Mouse (Mus musculus): ENCODE results near the gene Cwh43.
"Not testable (repeated sequence)": the region's sequence is repeated elsewhere in the genome, so short reads cannot be mapped to it uniquely, and the experiment has no call there.

Gene Cwh43

DNA sequence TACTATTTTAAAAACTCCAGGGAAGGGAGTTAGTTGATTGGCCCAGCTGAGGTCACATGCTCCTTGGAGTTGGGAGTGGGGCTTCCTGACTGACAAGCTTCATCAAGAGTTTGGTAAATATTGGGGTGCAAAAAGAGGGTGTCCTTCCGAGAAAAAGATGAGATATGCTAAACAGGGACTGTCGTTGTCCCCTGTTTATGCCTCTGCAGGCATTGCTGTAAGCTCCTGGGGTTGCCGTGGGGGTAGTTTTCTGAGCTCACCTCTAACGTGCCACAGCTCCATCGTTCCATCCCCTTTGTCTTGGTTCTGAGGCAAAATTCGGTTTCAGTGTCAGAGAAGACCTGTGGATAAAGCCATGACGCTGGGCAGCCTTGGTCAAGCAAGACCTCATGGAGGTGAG is 74.8 kb downstream of the Cwh43 start, which contains the start of gene Dcun1d4:
Dcun1d4 (plus strand) TSS at position 301 of the 400 bp plus-strand sequence.
- no peak for DNase-seq

DNA sequence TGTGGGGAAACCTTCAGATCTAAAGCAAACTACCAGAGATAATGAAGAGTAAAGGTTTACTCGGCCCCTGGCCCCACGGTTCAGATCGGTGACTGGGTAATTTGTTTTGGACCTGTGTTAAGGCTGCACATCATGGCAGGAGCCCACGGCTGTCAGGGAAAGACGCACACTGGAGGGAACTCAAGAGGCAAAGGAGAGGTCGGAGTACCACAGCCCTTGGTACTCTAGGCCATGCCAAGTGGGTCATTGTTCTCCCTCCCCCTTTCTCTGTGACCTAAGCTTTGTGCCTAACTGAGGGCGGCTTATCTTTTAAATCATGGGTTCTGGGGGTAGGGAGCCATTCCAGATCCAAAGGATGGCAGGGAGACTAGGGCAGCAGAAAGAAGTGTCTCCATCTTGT is 75.5 kb downstream of the Cwh43 start:
- no peak for DNase-seq

DNA sequence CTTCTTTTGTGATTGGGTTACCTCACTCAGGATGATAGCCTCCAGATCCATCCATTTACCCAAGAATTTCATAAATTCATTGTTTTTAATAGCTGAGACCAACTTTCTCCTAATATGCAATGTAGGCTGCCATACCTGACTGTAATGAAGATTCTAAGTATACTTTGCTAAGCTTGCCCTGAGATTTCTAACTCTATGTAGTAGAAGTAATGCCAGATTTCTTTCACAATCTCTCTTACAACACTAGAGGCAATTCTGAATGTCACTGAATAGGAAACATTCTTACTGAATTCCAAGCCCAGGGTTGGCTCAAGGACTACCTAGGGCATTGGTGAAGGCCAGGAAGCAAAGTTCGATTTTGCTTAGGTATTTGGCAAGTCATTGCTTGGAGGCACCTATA is 76.5 kb downstream of the Cwh43 start:
- DNase-seq, result not testable (repeated sequence)

DNA sequence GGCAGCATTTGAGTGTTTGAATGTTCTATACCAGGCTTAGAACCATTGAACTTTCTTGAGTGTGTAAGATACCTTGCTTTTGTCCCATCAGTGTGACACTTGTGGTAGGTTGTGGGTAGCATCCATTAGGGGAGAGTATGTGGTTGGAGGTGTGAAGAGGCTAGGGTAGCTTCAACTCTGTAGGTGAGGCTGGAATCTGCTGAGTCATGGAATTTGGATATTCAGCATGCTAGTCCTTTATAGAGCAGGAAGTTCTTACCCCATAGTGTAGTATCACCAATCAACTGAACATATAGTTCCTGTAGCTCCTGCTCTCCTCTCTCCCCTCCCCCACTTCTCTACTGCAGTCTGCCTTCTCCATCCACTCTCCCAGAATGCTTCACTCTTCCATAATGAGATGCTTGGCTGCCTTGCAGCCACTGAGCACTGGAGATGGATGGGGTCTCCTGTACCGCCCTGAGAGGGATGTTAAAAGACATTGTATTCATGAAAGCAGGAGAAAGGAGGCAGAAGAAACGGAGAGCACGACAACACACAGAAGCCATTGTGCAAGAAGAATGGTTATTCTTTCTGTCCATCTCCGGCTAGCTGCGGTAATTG is 78.2 kb downstream of the Cwh43 start:
- DNase-seq, result no peak

DNA sequence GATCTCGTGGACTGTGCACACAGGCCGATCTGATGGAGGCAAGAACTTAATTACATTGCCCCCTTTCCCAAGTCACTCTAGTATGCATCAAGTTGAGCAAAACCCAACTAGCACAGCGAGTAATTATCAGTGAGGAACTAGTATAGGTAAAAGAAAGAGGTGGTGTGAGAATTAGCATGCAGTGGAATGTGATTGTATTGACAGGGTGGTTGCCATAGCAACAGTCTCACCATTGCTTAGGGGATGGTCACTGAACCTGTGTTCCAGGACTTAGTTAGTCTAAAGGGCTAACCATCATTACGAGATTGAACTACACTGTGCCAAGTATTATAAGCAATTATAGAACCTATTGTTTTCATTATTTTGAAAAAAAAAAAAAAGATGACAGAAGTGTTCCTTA is 80.6 kb downstream of the Cwh43 start:
- DNase-seq, result no peak

DNA sequence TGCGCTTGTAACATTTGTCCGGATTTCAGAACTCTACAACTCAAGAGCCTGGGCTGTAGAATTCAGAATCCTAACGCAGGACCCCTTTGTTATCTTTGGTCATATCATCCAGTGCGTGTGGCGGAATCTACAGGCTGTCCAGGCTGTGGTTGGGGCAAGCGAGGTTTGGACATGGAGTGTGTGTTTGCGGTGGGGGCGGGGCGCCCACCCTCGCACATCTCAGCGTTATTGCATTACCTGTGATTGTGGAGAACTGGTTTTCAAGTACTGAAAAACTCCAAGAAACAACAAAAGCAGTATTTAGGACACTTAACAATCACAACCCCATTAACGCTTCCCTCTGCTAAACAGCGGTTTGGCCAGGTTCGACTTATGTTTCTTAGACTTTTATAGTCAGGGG is 84.0 kb downstream of the Cwh43 start:
- peak; percentile 7 for DNase-seq

DNA sequence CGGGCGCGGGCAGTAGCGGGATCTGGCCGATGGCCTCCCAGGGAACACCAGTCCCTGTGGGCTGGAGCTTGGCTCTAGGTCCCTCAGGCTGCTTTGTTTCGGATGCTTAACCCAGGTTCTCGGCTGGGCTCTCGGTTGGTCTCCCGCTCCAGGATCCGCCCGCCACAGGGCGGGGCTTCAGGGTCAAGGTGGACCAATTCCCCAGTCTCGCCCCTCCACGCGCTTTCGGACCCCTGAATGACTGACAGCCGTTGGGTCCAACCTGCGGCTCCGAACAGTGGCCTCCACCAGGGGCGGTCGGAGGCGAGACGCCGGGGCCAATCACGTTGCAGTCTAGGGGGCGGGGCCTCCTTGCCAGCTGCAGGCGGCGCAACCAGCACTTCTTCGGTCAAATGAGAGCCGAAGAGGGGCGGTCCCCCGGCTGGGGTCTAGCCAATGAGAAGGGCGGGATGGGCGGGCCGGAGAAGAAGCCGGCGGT is 84.8 kb downstream of the Cwh43 start:
- DNase-seq, result peak; percentile 100

DNA sequence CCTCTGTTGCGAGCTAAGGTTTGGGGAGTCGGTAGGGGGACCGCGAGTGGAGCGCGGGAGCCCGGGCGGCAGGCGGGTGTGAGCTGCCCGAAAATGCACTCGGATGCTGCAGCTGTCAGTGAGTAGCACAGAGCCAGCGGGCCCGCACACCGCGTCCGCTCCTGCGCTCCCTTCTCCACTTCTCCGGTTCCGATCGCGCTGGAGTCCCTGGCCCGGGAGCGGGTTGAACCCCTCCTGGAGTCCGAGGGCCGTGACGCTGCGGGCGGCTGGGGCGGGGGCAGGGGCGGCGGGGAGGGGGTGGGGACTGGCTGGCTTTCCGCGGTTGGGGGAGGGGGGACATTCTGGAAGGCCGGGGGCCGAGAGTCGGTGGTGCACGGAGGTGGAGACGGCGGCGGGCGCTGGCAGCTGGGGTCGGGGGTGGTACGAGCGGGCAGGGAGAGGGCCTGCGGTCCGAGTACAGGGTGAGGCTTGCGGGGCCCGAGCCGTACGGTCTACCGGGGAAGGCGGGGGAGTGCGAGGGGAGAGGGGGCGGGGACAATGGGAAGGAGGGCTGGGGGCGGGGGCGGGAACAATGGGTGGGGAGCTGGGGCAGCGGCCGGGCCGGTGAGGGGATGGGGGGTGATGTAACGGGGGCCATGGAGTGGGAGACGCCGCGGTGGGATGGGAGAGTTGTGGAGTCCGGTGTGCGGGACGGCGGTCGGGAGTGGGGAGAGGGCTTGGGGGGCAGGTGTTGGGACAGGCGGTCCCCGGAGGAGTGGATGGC is 85.4 kb downstream of the Cwh43 start:
- no peak for DNase-seq

DNA sequence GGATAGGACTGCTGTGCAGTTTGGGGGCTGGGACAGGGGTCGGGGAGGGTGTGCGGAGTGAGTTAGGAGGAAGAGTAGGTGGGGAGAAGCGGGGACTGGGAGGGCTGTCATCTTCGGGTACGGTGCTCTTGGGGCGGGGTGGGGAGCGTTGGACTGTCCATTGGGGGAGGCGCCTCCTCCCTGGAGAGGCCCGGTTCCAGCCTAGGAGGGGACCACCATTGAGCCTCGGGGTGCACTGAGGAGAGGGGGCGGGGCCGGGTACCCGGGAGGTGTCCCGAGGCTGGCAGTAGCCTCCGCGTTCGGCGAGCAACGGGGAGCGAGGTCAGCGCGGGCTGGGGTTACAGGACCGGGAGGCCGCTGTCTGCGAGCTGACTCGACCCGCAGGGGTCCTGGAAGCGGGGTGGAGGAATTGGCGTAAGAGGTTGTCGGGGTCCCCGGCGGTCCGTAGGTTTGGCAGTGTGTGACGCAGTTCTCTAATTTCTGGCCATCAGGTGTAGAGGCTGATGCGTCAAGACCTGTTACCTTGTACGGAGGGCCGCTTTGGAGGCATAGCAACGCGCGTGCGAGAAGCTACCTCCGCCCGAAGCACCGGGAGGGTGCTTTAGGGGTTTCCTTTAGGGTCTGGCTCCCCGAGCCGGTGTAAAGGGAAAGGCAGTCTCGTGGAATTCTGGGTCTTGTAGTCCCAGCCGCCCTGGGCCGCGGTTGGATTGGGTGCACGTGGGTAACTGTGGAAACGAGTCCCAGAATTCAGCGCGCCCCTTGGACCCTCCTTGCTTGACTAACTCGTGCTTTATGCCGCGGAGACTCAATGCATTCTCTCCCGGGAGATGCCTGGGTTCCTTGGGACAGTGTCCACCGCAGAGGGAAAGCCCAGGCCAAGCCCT is 86.2 kb downstream of the Cwh43 start:
- DNase-seq, result peak; percentile 90

DNA sequence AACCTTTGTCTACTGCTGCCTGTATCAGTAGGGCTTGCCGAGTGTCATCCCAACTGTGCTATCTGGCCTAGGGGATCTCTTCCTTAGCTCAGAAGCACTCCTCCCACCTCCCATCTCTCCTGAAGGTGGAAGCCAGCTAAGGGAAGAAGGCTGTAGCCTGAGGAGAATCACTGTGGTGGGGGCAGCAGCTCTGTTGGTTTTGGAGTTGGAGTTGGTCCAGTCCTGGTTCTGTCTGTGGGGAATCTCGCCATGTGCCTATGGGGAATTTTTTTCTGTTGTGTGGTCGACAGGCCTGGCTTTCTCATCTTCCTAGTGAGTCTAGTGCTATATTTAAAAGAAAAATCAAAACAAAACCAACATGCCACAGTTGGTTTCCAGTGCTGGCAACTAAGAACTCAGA is 91.5 kb downstream of the Cwh43 start:
- DNase-seq, result no peak

DNA sequence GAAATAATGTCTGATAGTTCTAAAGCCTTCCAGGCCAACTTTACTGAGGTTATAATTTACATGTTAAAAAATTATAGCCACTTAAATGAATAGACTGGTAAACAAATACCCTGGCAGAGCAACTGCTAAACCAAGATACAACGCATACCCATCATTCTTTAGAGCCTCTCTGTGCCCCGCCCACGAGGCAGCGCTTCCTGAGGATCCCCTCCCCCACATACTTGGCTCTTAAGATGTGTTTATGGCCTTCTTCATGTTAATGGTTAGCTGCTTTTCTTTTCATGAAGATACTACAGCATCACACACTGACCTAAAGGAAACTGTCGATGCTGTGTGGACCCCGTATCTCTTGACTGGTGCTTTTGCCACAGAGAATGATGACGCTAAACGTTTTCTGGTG is 92.7 kb downstream of the Cwh43 start:
- DNase-seq, result peak; percentile 30

DNA sequence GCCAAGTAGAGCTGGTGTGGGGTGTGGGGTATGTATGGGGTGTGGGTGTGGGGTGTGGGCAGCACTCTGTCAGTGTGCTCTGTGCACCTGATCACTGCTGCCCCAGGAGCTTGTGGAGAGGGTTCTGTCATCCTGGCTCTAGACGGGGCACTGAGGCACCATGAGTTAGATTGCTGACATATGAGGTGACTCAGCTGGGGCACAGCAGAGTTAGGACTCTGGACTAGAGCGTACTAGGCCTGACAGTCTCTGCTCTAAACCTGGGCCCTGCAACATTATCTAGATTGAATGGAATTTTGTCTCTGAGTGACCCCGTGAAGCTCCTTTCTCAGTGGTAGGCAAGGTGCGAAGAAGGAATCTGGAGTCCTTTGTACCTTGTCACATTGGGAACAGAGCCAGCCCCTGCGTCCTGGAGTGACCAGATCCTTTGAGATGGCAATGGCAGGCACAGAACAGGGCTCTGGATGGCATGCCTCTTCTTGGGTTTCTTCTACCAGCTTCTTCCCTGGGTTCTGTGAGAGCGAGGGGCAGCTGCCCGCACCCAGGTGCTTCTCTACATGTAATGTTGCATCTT is 95.1 kb downstream of the Cwh43 start:
- DNase-seq, result peak; percentile 64

DNA sequence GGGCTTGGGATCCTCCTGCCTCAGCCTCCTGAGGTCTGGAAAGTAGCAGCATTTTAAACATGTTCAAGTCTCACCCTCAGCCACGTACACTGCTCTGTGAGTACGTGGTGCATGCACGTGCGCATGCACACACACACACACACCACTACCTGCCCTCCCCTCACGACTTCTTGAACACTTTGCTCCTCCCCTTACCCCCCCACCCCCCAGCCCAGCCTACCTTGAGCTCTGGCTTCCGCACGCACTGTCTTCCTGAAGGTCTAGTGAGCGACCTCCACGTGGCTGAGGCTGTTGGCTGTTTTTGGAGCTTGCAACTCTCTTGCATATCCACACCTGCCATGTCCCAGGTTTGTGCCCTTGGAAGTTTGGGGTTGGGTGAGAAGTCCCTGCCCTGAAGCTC is 96.5 kb downstream of the Cwh43 start:
- DNase-seq, result no peak

Data from kidney, adult 18-20 months (tissue).